Mouse (Mus musculus) stomach, embryonic 16.5 days (tissue): Measurements from ENCODE around the gene Kirrel. TPM values are rescaled to one million over a fixed set of nuclear protein-coding genes. Genes with fewer than 3 reads are reported as not detected.
A peak's percentile ranks its signal among the peaks of the same experiment; 100 is the strongest.

Experiments
- ATAC-seq: fragments of 200-750 bp; cut with Nextera tagmentation; 2 replicates; pipeline ENCODE4 v1.8.0; 2017; ENCODE audit warnings: moderate number of reproducible peaks, moderate TSS enrichment; ENCODE audit not compliant: insufficient read depth, low FRiP score
- H3K27ac ChIP-seq: fragments of 300-500 bp; sonication (generic); 2 replicates; pipeline ENCODE4 v1.5.1; 2014; ENCODE audit warnings: low read length
- H3K27me3 ChIP-seq: fragments of 300-500 bp; sonication (generic); 2 replicates; pipeline ENCODE4 v1.6.1; 2014; ENCODE audit warnings: low read length, control low read depth, mixed read lengths; ENCODE audit not compliant: control insufficient read depth, insufficient read depth
- H3K36me3 ChIP-seq: fragments of 300-500 bp; sonication (generic); 2 replicates; pipeline ENCODE4 v1.6.1; 2014; ENCODE audit warnings: low read length; ENCODE audit not compliant: control insufficient read depth, insufficient read depth
- H3K4me1 ChIP-seq: fragments of 300-500 bp; sonication (generic); 2 replicates; pipeline ENCODE4 v1.6.1; 2014; ENCODE audit warnings: low read length, control low read depth, mixed read lengths; ENCODE audit not compliant: control insufficient read depth, insufficient read depth
- H3K4me2 ChIP-seq: fragments of 300-500 bp; sonication (generic); 2 replicates; pipeline ENCODE4 v1.6.1; 2014; ENCODE audit warnings: low read depth, low read length, mixed read lengths
- H3K4me3 ChIP-seq: fragments of 300-500 bp; sonication (generic); replicated peaks from 2 replicates; pipeline ENCODE4 v1.5.1; 2014; ENCODE audit warnings: mild to moderate bottlenecking, low read length
- H3K9ac ChIP-seq: fragments of 300-500 bp; sonication (generic); 2 replicates; pipeline ENCODE4 v1.6.1; 2014; ENCODE audit warnings: low read length
- H3K9me3 ChIP-seq: fragments of 300-500 bp; sonication (generic); replicated peaks from 2 replicates; pipeline ENCODE4 v1.6.1; 2016; ENCODE audit warnings: low read length, control low read depth; ENCODE audit not compliant: control insufficient read depth
- WGBS: fragments of 180-500 bp; shearing (Covaris S2); extraction: QIAGEN DNeasy Blood & Tissue Kit; methylation state at CpG from one replicate; pipeline ENCODE4 v1.1.7; 2014; 5-methylcytosine and 5-hydroxymethylcytosine counted together
- polyA plus RNA-seq: library from polyadenylated mRNA; unstranded; fragments of >200 nt; fragmentation: Nextera tagmentation; extraction: Ambion mirVana; gene quantifications from 2 replicates; pipeline ENCODE4 v1.2.1, GENCODE M21; 2015

The Kirrel gene
- polyA plus RNA-seq, 1 experiment from 2014 or later = 11.0 TPM

GRCm38 (mm10) chr3:87161601-87162000 lies 12.9 kb downstream of the Kirrel start:
- Histone ChIP-seq H3K27me3 (no peaks in the 10 kb centered on the region), H3K4me3 (no peak overlapping the region), H3K4me1 (peaks cover 39% of the 10 kb centered on the region), H3K9ac (no peak overlapping the region), H3K4me2 (no peak overlapping the region), H3K9me3 (no peaks in the 10 kb centered on the region), H3K27ac (no peak overlapping the region), H3K36me3 (no peaks in the 10 kb centered on the region)
- no peak for ATAC-seq
- 90% methylated on average over 5 of the region's 5 CpGs for WGBS

GRCm38 (mm10) chr3:87160819-87161509 lies 13.6 kb downstream of the Kirrel start:
- H3K27me3 ChIP-seq = no peaks in the 10 kb centered on the region
- no peak overlapping the region for H3K4me2 ChIP-seq
- no peaks in the 10 kb centered on the region for H3K36me3 ChIP-seq
- no peak overlapping the region for H3K9ac ChIP-seq
- WGBS = 48% methylated on average over 6 of the region's 6 CpGs
- no peaks in the 10 kb centered on the region for H3K9me3 ChIP-seq
- no peak overlapping the region for H3K27ac ChIP-seq
- H3K4me3 ChIP-seq = no peak overlapping the region
- peaks cover 39% of the 10 kb centered on the region for H3K4me1 ChIP-seq
- ATAC-seq = no peak

GRCm38 (mm10) chr3:87159190-87159589 lies 15.4 kb downstream of the Kirrel start:
- peaks cover 28% of the 10 kb centered on the region for H3K4me1 ChIP-seq
- no peak overlapping the region for H3K4me3 ChIP-seq
- ATAC-seq = no peak
- H3K36me3 ChIP-seq = no peaks in the 10 kb centered on the region
- H3K9me3 ChIP-seq = no peaks in the 10 kb centered on the region
- H3K27me3 ChIP-seq = no peaks in the 10 kb centered on the region
- H3K4me2 ChIP-seq = no peak overlapping the region
- peak overlapping the region; percentile 94 for H3K27ac ChIP-seq
- WGBS = 73% methylated on average over 7 of the region's 7 CpGs
- no peak overlapping the region for H3K9ac ChIP-seq

- peaks cover 36% of the 10 kb centered on the region for H3K4me1 ChIP-seq
- ATAC-seq = no peak; the same call in 1 of the 2 replicates
- WGBS = 12% methylated on average over 12 of the region's 12 CpGs
- H3K4me2 ChIP-seq = peak overlapping the region; percentile 41
- H3K9me3 ChIP-seq = no peaks in the 10 kb centered on the region
- no peaks in the 10 kb centered on the region for H3K27me3 ChIP-seq
- no peak overlapping the region; the same call in 1 of the 2 replicates for H3K4me3 ChIP-seq
- no peaks in the 10 kb centered on the region for H3K36me3 ChIP-seq
- peak overlapping the region; percentile 94 for H3K27ac ChIP-seq
- H3K9ac ChIP-seq = peak overlapping the region; percentile 65
Observed at GRCm38 (mm10) chr3:87157767-87158291, 16.7 kb downstream of the Kirrel start.

GRCm38 (mm10) chr3:87157297-87157696 lies 17.2 kb downstream of the Kirrel start:
- Histone ChIP-seq H3K27me3 (no peaks in the 10 kb centered on the region), H3K4me2 (peak overlapping the region; percentile 41), H3K4me3 (no peak overlapping the region), H3K9ac (peak overlapping the region; percentile 65), H3K4me1 (peaks cover 37% of the 10 kb centered on the region), H3K36me3 (no peaks in the 10 kb centered on the region), H3K27ac (peak overlapping the region; percentile 94), H3K9me3 (no peaks in the 10 kb centered on the region)
- no peak for ATAC-seq
- 65% methylated on average over 5 of the region's 6 CpGs for WGBS

GRCm38 (mm10) chr3:87154398-87155287 lies 19.9 kb downstream of the Kirrel start:
- no peak for ATAC-seq
- Histone ChIP-seq H3K4me3 (no peak overlapping the region), H3K4me1 (peaks cover 61% of the 10 kb centered on the region), H3K9ac (peak overlapping the region; percentile 31; the same call in 1 of the 2 replicates), H3K27ac (peak overlapping the region; percentile 38), H3K36me3 (no peaks in the 10 kb centered on the region), H3K4me2 (no peak overlapping the region), H3K27me3 (no peaks in the 10 kb centered on the region), H3K9me3 (no peaks in the 10 kb centered on the region)
- WGBS = 54% methylated on average over 15 of the region's 15 CpGs

GRCm38 (mm10) chr3:87153038-87153437 lies 21.5 kb downstream of the Kirrel start:
- H3K36me3 ChIP-seq = no peaks in the 10 kb centered on the region
- H3K27me3 ChIP-seq = no peaks in the 10 kb centered on the region
- no peak overlapping the region for H3K4me2 ChIP-seq
- H3K27ac ChIP-seq = peak overlapping the region; percentile 50
- H3K4me3 ChIP-seq = no peak overlapping the region
- no peak for ATAC-seq
- 39% methylated on average over 2 of the region's 2 CpGs for WGBS
- no peaks in the 10 kb centered on the region for H3K9me3 ChIP-seq
- H3K4me1 ChIP-seq = peaks cover 47% of the 10 kb centered on the region
- no peak overlapping the region for H3K9ac ChIP-seq

GRCm38 (mm10) chr3:87152111-87152738 lies 22.3 kb downstream of the Kirrel start:
- Histone ChIP-seq H3K4me3 (no peak overlapping the region), H3K4me2 (no peak overlapping the region), H3K4me1 (peaks cover 39% of the 10 kb centered on the region), H3K27me3 (no peaks in the 10 kb centered on the region), H3K9me3 (no peaks in the 10 kb centered on the region), H3K27ac (peak overlapping the region; percentile 98), H3K36me3 (no peaks in the 10 kb centered on the region), H3K9ac (no peak overlapping the region)
- 70% methylated on average over 4 of the region's 4 CpGs for WGBS
- ATAC-seq = 0 out of 2 replicates have a peak, but pooled peaks have one; percentile 22
